Mouse (Mus musculus): ENCODE measurements at regions not wholly inside any gene's neighbourhood (a gene's known extent, or its start where the extent isn't known, plus 50 kb on each side); places are given as distances from the start of the nearest gene placed in this dataset.
A peak's percentile ranks its signal among the peaks of the same experiment; 100 is the strongest.

- DNase-seq (ENCODE audit: low read depth, low spot score): no peak
These were observed 67.1 kb upstream of the Tnrc6c start for GRCm38 (mm10) chr11:117586857-117587425.

DNA sequence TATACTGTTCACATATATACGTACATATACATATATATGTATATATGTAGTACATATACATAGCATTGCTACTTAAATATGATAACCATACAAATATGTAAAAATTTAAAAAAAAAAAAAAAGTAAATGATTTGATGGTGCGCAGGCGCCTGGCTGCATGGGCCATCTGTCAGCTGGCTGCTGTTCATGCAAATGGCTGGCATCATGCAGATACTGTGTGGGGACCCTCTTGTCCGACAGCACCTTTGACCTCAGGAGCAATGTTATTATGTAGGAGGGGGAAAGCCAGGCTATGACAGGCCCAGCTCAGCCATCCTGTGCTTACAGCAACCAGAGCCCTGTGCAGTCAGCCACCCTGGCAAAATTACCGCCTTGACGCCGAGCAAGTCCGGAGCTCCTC, 65.1 kb upstream of the Tnrc6c start:
- DNase-seq (ENCODE audit: low read depth, low spot score): no peak

GRCm38 (mm10) chr11:117589422-117589821, 64.7 kb upstream of the Tnrc6c start:
- DNase-seq (ENCODE audit: low read depth, low spot score): no peak

DNA sequence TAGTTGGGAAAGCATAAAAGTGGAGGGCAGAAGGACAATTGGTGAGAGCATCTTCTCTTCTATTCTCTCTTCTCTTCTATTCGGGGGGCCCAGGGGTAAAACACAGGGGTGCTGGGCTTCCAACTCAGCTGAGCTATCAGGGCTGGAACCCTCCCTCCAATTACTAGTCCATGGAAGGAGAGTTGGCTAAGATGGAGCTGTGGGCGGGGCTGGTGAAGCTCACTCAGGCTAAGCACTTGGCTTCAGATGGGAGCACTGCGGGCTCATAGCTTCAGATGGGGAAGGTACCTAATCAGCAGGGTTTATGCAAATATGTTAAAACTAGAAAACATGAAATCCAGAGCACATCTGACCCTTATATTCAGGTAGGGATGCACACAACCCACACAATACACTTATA, 61.5 kb upstream of the Tnrc6c start:
- no peak for DNase-seq (ENCODE audit: low read depth, low spot score)

- no peak for DNase-seq (ENCODE audit: low read depth, low spot score)
These were observed 57.9 kb upstream of the Tnrc6c start for GRCm38 (mm10) chr11:117596201-117596600.

- DNase-seq (ENCODE audit: low read depth, low spot score): no peak
These were observed 56.3 kb upstream of the Tnrc6c start for GRCm38 (mm10) chr11:117597754-117598153.

DNA sequence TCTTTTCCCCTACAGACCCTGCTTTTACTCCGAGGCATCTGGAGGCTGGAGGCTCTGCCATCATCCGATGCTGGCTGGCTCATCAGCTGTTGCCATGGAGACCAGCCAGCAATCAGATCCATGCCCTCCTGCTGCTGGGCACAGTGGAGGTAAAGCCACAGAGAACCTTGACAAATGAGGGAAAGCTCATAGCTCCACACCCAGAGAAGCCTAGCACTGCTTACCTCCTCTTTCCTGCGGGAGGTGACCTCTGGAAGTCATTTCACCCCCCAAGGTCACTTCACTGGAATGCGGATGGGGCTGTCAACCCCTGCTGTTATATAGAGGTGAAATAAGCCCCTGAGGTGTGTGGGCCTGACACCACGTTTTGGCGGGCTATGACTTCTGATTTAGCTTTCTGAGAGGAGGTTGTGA, 55.9 kb upstream of the Tnrc6c start:
- DNase-seq (ENCODE audit: low read depth, low spot score): peak; percentile 91

DNA sequence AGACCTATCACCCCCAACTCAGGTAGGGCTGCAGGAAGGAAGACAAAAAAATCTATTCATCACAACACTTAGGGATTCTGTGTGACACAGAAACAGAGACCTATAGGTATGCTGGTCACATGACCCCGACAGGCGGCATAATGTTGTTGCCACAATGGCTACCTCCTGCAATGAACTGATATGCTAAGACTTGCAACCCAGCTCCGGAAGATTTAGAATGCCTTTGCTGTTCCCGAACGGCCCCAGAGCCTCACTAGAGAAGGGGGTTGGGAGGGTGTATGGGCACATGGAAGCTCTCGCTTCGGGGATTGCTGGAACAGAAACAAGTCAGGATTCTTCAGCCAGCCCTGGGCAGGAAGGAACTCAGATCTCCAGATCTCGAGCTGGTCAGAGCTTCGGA, 55.5 kb upstream of the Tnrc6c start:
- no peak for DNase-seq (ENCODE audit: low read depth, low spot score)

DNA sequence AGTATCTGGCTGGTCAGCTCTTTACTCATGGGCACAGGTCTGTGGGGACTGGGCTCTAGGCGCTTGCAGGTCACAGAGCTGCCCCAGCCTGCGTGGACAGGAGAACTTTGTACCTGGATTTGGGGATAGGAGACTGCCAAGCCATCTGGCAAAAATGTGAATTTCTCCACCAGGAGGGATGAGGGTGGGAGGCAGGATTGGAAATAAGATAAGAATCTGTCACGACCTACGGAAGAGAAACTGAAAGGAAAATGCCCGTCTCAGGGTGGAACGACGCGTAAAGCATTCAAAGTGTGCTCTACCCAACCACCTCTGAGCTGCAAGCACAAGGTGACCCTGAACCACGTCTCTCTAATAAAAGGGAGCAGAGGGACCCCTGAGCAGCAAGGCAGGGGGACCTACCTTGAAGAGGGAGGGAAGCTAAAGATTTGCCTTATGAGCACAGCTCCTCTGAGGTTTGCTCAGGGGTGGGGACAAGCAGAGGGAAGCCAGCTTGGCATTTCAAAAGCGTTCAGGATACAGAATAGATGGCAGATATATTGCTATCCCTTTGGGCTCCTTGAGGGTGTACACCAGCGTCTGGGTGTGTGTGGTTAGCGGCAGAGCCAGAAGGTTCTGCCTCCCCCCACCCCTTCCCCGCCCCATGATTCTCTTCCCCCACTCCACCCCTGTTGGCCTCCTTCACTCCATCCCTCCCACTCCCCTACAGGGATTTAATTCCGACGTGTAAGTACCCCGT, 54.9 kb upstream of the Tnrc6c start:
- DNase-seq (ENCODE audit: low read depth, low spot score): no peak

GRCm38 (mm10) chr11:117599788-117600263, 54.3 kb upstream of the Tnrc6c start:
- no peak for DNase-seq (ENCODE audit: low read depth, low spot score)

DNA sequence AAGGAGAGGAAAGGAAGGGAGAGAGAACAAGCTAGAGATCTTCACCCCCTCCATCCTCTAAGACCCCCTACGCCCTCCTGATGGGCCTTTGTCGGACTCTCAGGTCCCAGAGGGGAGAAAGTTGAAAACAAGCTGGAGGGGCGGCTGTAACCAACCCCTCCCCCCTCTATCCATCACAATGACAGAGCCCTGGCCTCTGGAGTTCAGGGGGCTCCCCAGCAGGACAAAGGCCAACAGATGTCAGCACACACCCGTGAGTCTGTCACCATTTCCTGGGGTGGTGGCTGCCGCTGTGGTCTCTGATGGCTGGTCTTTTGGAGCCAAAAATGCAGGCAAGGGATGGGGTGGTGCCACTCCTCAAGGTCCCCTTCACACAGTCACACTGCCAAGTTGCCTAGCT, 52.9 kb upstream of the Tnrc6c start:
- DNase-seq (ENCODE audit: low read depth, low spot score): no peak

DNA sequence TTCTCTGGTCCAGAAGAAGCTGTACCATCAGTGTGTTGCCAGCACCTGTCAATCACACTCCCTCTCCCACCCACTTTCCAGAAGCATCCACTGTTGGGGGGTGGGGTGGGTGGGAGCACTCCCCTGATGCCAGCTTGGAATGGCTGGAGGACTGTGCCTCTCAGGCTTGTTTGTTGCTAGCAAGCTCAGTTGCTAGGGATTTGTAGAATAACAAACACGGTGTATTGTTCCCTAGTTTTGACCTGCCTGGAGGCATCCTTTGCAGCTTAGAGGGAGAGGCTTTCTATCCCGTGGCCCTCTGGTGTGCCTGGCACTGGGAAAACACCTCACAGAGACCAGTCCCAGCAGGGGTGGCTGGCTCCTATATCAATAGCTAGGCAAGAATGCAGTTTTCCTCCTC, 50.1 kb upstream of the Tnrc6c start:
- DNase-seq (ENCODE audit: low read depth, low spot score): no peak

All from ZHBTc4 (cell line).